Mouse (Mus musculus): Measurements from ENCODE around the gene Muc1. TPM values are rescaled to one million over a fixed set of nuclear protein-coding genes. Genes with fewer than 3 reads are reported as not detected.

Gene Muc1
- polyA plus RNA-seq, 1 experiment from 2014 or later = 212 TPM

DNA sequence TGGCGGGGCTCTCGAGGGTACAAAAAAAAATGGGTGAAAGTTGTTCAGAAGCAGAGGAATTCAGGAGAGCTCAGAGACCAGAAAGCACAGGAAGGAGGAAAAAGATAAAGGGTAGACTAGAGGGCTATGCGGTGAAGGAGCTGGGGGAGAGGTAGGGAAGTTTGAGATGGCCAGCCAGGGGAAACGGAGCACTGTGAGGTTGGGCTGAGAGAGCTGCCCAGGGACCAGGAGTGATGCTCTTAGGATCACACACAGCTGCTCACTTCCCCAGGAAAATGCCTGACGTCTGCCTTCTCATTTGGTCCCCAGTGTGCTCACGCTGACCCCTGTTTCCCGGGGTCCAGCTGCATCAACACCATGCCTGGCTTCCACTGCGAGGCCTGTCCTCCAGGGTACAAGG lies 9.3 kb upstream of the Muc1 start:
- no peaks in the 10 kb centered on the region for H3K27me3 ChIP-seq (ENCODE audit: control insufficient read depth, insufficient read depth, low read length)
- H3K36me3 ChIP-seq (ENCODE audit: control insufficient read depth, insufficient read depth, low read length) = peaks cover 3% of the 10 kb centered on the region; the same call in 1 of the 2 replicates
- no peak for ATAC-seq (ENCODE audit: low FRiP score, low TSS enrichment)
- H3K9ac ChIP-seq (ENCODE audit: low read length) = no peak overlapping the region
- no peak for DNase-seq (ENCODE audit: low spot score)
- no peaks in the 10 kb centered on the region for H3K9me3 ChIP-seq (ENCODE audit: control insufficient read depth, low read length)
- no peak overlapping the region for H3K4me2 ChIP-seq (replicated peaks; ENCODE audit: low read depth)
- H3K27ac ChIP-seq (replicated peaks) = no peak overlapping the region
- 39% methylated on average over 8 of the region's 8 CpGs for WGBS
- no peaks in the 10 kb centered on the region; the same call in 1 of the 2 replicates for H3K4me1 ChIP-seq (replicated peaks; ENCODE audit: control insufficient read depth, insufficient read depth)
- H3K4me3 ChIP-seq (ENCODE audit: low read depth, low read length) = no peak overlapping the region
- no peak for TF ChIP-seq CTCF (IDR thresholded peaks at IDR 0.05; ENCODE audit: low read depth)
- no peak for TF ChIP-seq EP300 (optimal IDR thresholded peaks at IDR 0.05)

DNA sequence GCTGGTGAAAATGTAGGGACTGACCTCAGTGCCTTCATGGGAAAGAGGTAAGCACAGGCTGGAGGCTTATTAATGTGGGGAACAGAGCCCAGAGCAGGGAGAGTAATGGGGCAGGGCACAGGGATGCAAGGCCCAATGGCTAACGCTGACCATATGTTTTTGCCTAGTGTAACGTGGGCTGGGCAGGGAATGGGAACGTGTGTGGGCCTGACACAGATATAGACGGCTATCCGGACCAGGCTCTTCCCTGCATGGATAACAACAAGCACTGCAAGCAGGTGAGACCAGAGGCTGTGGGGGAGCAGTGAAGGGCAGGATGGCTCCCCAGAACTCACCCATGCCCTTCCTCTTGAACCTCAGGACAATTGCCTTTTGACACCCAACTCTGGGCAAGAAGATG lies 7.7 kb upstream of the Muc1 start:
- peaks cover 4% of the 10 kb centered on the region; the same call in 1 of the 2 replicates for H3K36me3 ChIP-seq (ENCODE audit: control insufficient read depth, insufficient read depth, low read length)
- no peaks in the 10 kb centered on the region for H3K4me1 ChIP-seq (replicated peaks; ENCODE audit: control insufficient read depth, insufficient read depth)
- TF ChIP-seq EP300 (optimal IDR thresholded peaks at IDR 0.05) (no peak), CTCF (IDR thresholded peaks at IDR 0.05; ENCODE audit: low read depth) (no peak)
- no peak overlapping the region for H3K9ac ChIP-seq (ENCODE audit: low read length)
- ATAC-seq (ENCODE audit: low FRiP score, low TSS enrichment) (no peak), DNase-seq (ENCODE audit: low spot score) (no peak)
- no peak overlapping the region for H3K4me3 ChIP-seq (ENCODE audit: low read depth, low read length)
- no peak overlapping the region for H3K4me2 ChIP-seq (replicated peaks; ENCODE audit: low read depth)
- H3K27ac ChIP-seq (replicated peaks) = no peak overlapping the region
- no peaks in the 10 kb centered on the region for H3K9me3 ChIP-seq (ENCODE audit: control insufficient read depth, low read length)
- H3K27me3 ChIP-seq (ENCODE audit: control insufficient read depth, insufficient read depth, low read length) = no peaks in the 10 kb centered on the region
- WGBS = 75% methylated on average over 5 of the region's 5 CpGs

DNA sequence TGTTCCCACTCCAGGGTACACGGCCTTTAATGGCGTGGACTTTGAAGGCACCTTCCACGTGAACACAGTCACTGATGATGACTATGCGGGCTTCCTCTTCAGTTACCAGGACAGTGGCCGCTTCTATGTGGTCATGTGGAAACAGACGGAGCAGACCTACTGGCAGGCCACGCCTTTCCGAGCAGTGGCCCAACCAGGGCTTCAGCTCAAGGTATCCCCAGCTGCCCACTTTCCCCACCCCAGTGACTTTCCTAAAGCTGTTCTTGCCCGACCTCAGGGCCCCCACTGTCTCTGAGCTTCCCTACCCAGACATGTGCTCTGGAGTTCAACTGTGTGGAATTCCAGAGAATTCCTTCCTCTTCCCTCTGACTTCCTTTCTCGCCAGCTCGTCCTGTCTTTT lies 4.1 kb upstream of the Muc1 start:
- 78% methylated on average over 11 of the region's 11 CpGs for WGBS
- ATAC-seq (ENCODE audit: low FRiP score, low TSS enrichment) = no peak
- no peak overlapping the region for H3K9ac ChIP-seq (ENCODE audit: low read length)
- TF ChIP-seq EP300 (optimal IDR thresholded peaks at IDR 0.05) (no peak), CTCF (IDR thresholded peaks at IDR 0.05; ENCODE audit: low read depth) (no peak)
- H3K4me1 ChIP-seq (replicated peaks; ENCODE audit: control insufficient read depth, insufficient read depth) = peaks cover 3% of the 10 kb centered on the region; the same call in 1 of the 2 replicates
- no peak overlapping the region for H3K4me2 ChIP-seq (replicated peaks; ENCODE audit: low read depth)
- DNase-seq (ENCODE audit: low spot score) = no peak
- H3K27me3 ChIP-seq (ENCODE audit: control insufficient read depth, insufficient read depth, low read length) = no peaks in the 10 kb centered on the region
- H3K36me3 ChIP-seq (ENCODE audit: control insufficient read depth, insufficient read depth, low read length) = peaks cover 4% of the 10 kb centered on the region; the same call in 1 of the 2 replicates
- H3K9me3 ChIP-seq (ENCODE audit: control insufficient read depth, low read length) = no peaks in the 10 kb centered on the region
- no peak overlapping the region for H3K27ac ChIP-seq (replicated peaks)
- H3K4me3 ChIP-seq (ENCODE audit: low read depth, low read length) = no peak overlapping the region

DNA sequence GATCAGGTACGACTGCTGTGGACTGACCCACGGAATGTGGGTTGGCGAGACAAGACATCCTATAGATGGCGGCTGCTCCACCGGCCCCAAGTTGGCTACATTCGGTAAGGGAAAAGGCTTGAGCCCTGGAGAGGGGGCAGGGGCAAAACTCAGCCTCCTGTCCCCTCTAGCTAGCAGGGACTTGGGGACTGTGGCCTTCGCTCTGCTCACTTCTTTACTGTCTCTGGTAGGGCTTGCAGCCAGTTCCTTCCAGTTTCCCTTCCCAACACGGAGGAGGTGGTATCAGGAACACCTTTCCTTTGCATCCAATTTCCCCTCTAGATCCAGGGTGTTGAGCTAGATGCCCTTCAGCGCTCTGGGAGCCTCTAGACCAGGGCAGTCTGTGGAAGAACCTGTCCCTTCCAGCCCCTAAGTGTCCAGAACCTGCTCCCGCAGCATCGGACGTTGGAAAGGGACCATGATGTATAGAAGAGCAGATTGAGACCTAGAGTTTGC lies 3.5 kb upstream of the Muc1 start:
- peaks cover 3% of the 10 kb centered on the region; the same call in 1 of the 2 replicates for H3K4me1 ChIP-seq (replicated peaks; ENCODE audit: control insufficient read depth, insufficient read depth)
- 59% methylated on average over 12 of the region's 12 CpGs for WGBS
- H3K27me3 ChIP-seq (ENCODE audit: control insufficient read depth, insufficient read depth, low read length) = no peaks in the 10 kb centered on the region
- ATAC-seq (ENCODE audit: low FRiP score, low TSS enrichment) = no peak
- TF ChIP-seq CTCF (IDR thresholded peaks at IDR 0.05; ENCODE audit: low read depth) (no peak), EP300 (optimal IDR thresholded peaks at IDR 0.05) (no peak)
- H3K4me3 ChIP-seq (ENCODE audit: low read depth, low read length) = no peak overlapping the region
- no peak for DNase-seq (ENCODE audit: low spot score)
- no peak overlapping the region for H3K9ac ChIP-seq (ENCODE audit: low read length)
- H3K4me2 ChIP-seq (replicated peaks; ENCODE audit: low read depth) = no peak overlapping the region
- no peak overlapping the region for H3K27ac ChIP-seq (replicated peaks)
- no peaks in the 10 kb centered on the region for H3K9me3 ChIP-seq (ENCODE audit: control insufficient read depth, low read length)
- H3K36me3 ChIP-seq (ENCODE audit: control insufficient read depth, insufficient read depth, low read length) = peaks cover 4% of the 10 kb centered on the region; the same call in 1 of the 2 replicates

DNA sequence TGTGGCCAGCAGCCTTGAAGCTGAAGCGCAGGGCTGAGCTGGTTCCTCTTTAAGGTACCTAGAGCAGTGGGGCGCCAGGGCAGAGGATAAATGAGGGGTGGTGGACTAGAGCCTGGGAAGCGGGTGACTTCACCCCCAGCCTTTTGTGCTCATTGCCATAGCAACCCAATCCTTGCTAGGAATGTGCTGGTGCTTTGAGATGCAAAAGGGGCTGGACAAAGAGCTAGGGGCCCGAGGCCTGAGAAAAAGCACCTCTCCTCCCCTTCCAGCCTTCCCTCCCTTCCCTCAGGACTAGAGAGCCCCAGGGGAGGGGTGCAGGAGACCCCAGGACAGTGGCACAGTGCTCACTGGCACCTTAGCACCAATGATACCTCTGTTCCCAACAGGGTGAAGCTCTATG lies 2.9 kb upstream of the Muc1 start:
- H3K9ac ChIP-seq (ENCODE audit: low read length) = 0 out of 2 replicates have a peak overlapping the region, but pooled peaks have one; percentile 23

DNA sequence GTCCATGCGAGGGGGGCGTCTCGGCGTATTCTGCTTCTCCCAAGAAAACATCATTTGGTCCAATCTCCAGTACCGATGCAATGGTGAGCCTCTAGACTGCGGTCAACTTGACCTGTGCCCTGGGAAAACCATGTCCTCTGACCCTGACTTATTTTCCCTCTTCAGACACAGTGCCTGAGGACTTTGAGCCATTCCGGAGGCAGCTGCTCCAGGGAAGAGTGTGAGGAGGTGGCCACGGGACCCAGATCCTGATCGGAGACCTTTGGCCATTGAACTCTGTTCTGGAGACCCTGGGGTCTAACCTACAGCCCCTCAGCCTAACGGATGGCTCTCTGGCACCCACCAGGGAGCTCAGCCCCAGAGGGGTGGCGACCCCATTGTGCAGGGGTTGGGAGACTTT lies 2.5 kb upstream of the Muc1 start:
- H3K36me3 ChIP-seq (ENCODE audit: control insufficient read depth, insufficient read depth, low read length) = peaks cover 4% of the 10 kb centered on the region; the same call in 1 of the 2 replicates
- H3K27ac ChIP-seq (replicated peaks) = no peak overlapping the region
- DNase-seq (ENCODE audit: low spot score) (no peak), ATAC-seq (ENCODE audit: low FRiP score, low TSS enrichment) (no peak)
- no peak overlapping the region; the same call in 1 of the 2 replicates for H3K4me2 ChIP-seq (replicated peaks; ENCODE audit: low read depth)
- H3K4me1 ChIP-seq (replicated peaks; ENCODE audit: control insufficient read depth, insufficient read depth) = peaks cover 3% of the 10 kb centered on the region; the same call in 1 of the 2 replicates
- H3K27me3 ChIP-seq (ENCODE audit: control insufficient read depth, insufficient read depth, low read length) = no peaks in the 10 kb centered on the region
- 49% methylated on average over 11 of the region's 11 CpGs for WGBS
- no peak for TF ChIP-seq EP300 (optimal IDR thresholded peaks at IDR 0.05)
- no peak for TF ChIP-seq CTCF (IDR thresholded peaks at IDR 0.05; ENCODE audit: low read depth)
- no peaks in the 10 kb centered on the region for H3K9me3 ChIP-seq (ENCODE audit: control insufficient read depth, low read length)
- H3K9ac ChIP-seq (ENCODE audit: low read length) = 0 out of 2 replicates have a peak overlapping the region, but pooled peaks have one; percentile 23
- H3K4me3 ChIP-seq (ENCODE audit: low read depth, low read length) = no peak overlapping the region

More for the DNA sequence above, 2.9 kb upstream of the Muc1 start:
- Histone ChIP-seq H3K27me3 (ENCODE audit: control insufficient read depth, insufficient read depth, low read length) (no peaks in the 10 kb centered on the region), H3K27ac (replicated peaks) (no peak overlapping the region), H3K36me3 (ENCODE audit: control insufficient read depth, insufficient read depth, low read length) (peaks cover 4% of the 10 kb centered on the region; the same call in 1 of the 2 replicates), H3K9me3 (ENCODE audit: control insufficient read depth, low read length) (no peaks in the 10 kb centered on the region), H3K4me1 (replicated peaks; ENCODE audit: control insufficient read depth, insufficient read depth) (peaks cover 3% of the 10 kb centered on the region; the same call in 1 of the 2 replicates), H3K4me3 (ENCODE audit: low read depth, low read length) (no peak overlapping the region), H3K4me2 (replicated peaks; ENCODE audit: low read depth) (no peak overlapping the region)
- TF ChIP-seq EP300 (optimal IDR thresholded peaks at IDR 0.05) (no peak), CTCF (IDR thresholded peaks at IDR 0.05; ENCODE audit: low read depth) (no peak)
- DNase-seq (ENCODE audit: low spot score) (no peak), ATAC-seq (ENCODE audit: low FRiP score, low TSS enrichment) (no peak)
- 67% methylated on average over 4 of the region's 4 CpGs for WGBS

Measured in stomach, postnatal 0 days (tissue).